Mouse (Mus musculus) forelimb bud, embryonic 11.5 days (tissue): ENCODE results near the gene Hist1h3c.
A peak's percentile ranks its signal among the peaks of the same experiment; 100 is the strongest.
"Not testable (repeated sequence)": the region's sequence is repeated elsewhere in the genome, so short reads cannot be mapped to it uniquely, and the experiment has no call there.

Experiments used
- DNase-seq: peaks from one replicate; pipeline ENCODE4 v3.0.0-alpha.2; 2012; ENCODE audit warnings: low read depth, low spot score

Hist1h3c gene

DNA sequence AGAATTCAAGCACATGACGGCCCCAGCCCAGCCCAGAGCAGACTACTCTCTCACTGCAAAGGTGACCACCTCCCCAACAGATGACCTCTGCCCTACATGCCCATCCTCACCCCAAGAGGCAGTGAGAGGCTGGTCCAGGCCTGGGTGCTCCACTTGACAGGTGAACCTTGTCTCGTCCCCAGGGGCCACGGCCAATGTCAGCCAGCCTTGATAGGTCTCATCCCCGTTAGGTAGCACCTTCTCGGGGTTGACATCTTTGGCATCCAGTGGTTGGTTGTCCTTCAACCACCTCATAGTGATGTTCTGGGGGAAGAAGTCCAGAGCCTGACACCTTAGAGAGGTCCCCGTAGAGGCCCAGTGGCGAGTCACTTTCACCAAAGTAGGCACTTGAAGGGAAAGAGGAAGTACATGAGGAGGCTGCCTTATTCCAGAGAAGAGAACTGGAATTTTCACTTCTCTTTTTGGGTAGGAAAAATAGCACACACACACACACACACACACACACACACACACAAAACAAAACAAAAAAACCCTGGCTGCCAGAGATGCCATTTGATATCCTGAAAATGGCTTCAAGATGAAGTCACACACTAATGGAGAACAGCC is 39.5 kb downstream of the Hist1h3c start:
- no peak for DNase-seq

DNA sequence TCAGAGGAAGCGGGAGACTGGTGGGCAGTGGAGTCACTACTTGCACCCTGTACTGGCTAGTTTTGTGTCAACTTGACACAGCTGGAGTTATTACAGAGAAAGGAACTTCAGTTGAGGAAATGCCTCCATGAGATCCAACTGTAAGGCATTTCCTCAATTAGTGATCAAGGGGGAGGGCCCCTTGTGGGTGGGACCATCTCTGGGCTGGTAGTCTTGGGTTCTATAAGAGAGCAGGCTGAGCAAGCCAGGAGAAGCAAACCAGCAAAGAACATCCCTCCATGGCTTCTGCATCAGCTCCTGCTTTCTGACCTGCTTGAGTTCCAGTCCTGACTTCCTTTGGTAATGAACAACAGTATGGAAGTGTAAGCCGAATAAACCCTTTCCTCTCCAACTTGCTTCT is 42.6 kb downstream of the Hist1h3c start:
- DNase-seq, result not testable (repeated sequence)

DNA sequence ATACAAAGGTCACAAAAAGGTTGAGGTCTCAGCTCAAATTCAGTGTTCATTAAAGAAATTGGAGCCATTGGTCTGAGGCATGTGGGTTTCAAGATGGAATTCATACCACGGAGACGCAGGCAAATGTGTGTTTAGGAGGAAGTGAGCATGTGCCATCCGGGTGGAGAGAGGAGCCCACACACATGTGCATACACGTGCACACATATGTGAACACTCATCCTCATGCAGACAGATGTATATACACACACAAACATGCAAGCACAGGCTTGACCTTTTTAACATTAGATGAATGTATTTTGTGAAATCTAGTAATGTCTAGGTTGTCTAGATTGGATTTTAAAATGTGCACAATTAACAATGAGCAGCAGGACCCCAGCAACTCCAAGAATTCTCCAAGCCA is 43.2 kb downstream of the Hist1h3c start:
- DNase-seq, result no peak

DNA sequence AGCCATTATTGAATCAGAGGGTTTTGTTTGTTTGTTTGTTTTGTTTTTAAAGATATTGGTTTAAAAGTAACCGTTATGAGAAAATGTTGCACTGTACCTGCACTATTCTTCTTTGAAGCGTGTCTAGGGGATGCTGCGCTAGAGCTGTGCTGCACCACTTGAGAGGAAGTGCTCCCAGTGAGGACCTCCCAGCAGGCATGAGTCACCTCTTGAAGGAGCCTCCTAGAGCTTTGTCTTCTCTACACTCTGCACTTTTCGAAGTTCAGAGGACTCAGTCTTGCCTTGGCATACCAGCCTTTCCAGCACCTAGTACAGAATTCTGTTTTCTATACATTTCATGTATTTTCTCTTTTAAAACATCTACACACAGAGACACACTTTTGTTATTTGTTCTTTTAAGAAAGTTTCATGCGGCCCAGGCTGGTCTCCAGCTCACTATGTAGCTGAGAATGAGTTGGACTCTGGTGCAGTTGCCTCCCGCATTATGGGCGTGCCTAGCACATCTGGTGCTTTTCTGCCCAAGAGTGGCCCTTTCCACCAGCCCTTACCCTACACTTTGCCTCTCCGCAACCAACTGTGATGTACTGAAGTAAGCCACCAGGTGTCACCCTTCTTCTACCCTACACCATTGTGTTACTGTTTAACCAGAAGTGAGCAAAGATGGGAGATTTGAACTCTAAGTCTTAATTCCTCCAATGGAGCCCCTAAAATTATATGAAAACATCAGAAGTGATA is 44.4 kb downstream of the Hist1h3c start:
- peak; percentile 89 for DNase-seq

DNA sequence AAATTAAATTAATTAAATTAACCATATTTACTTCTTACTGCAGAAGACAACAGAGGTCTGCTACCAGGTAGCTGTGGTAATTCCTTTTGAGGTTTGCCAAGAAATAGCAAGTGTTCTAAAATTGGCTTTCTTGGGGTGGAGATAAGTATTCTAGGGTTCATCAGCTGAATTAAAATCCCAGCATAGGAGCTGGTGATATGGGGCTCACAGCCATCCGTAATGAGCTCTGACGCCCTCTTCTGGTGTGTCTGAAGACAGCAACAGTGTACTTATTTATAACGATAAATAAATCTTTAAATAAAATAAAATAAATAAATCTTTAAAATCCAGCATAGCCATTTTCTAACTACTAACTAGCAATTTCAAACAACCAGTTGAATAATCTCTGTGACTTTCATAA is 45.6 kb downstream of the Hist1h3c start:
- no peak for DNase-seq

DNA sequence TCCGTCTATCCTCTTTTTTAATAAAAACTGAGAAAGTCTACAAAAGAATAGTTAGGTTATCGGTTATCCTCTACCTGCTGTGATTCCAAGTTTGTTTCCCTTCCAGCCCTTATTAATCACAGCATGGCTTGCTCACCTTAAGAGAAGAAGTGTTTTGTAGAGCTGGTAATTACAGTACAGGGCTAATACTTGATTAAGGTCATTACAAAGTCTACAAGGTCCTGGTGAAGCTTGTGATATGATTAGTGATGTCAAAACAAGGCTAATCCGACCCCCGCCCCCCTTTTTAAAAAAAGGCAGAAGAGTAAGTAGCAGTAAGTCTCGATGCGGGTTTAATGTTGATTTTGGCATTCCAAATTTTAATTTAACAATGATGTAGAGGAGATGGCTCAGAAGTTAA is 46.4 kb downstream of the Hist1h3c start:
- DNase-seq, result no peak

DNA sequence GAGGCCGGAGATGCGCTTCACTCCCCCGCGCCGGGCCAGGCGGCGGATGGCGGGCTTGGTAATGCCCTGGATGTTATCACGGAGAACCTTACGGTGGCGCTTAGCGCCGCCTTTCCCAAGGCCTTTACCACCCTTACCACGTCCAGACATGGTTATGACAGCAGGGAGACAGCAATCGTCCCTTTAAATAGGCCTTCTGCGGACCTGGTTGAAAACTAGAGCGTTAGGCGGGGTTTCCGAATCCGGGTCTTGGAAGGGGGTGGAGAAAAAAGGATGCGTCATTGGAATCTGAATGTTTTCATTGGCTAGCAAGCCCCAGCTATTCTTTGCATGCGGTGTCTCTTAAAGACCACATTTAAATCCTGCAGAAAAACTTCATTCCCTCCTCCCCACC is 47.1 kb downstream of the Hist1h3c start, which contains the start of gene Hist1h4c:
Hist1h4c (minus strand) TSS at position 155 of the 394 bp plus-strand sequence.
- DNase-seq, result peak; percentile 99

DNA sequence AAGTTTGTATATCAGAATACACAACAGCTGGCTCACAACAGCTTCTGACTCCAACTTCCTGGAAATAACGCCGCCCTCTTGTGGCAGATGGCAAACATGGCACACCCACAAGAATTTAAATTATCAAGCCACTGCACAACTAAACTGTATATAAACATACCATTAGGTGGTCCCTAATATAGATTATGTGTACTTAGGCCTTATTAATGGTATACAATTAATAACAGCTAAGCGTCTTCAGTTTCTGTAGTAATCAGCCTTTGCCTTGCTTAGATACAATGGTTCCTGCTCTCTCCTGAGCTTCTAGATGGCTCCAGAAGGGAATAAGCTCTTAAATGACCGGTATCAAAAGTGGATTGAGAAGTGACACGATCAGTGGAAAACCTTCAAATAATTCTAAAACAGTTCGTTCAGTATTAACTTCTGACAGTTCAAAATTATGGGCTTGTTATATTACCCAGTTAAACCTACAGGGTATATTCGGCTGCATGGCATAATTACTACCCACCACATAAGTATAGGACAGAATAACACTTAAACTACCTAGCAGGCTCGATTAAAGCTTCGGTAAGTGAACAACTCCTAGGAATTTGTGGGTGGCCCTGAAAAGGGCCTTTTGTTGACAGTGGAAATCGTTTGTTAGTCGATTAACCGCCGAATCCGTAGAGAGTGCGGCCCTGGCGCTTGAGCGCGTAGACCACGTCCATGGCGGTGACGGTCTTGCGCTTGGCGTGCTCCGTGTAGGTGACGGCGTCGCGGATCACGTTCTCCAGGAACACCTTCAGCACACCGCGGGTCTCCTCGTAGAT is 47.7 kb downstream of the Hist1h3c start:
- DNase-seq, result peak; percentile 72

DNA sequence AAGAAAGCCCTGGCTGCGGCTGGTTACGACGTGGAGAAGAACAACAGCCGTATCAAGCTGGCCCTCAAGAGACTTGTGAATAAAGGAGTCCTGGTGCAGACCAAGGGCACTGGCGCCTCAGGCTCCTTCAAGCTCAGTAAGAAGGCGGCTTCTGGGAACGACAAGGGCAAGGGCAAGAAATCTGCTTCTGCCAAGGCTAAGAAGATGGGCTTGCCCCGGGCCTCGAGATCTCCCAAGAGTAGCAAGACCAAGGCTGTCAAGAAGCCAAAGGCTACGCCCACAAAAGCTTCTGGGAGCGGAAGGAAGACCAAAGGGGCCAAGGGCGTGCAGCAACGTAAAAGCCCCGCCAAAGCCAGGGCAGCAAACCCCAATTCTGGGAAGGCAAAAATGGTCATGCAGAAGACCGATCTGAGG is 49.3 kb downstream of the Hist1h3c start:
- DNase-seq, result no peak

DNA sequence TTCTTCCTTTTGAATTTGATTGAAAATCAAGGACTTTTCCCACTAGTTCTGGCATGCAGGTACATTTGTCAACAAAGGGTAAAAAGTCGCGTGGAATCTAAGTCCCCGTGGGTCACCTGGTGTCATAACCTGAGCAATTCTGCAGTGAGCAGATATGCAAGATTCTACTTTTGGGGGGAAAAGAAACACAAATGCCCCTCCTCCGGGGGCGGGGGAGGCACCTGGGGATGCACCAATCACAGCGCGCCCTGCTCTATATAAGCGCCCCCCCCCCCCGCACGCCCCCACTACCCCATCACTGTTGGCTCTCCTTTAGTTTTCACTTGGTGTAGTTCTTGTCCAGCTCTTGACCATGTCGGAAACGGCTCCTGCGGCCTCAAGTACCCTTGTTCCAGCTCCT is 49.9 kb downstream of the Hist1h3c start, which contains the start of gene Hist1h1t:
Hist1h1t (plus strand) TSS at position 301 of the 400 bp plus-strand sequence.
- DNase-seq, result no peak
